Mouse (Mus musculus) monocyte, adult 2 months (primary cell): ENCODE measurements around the gene Unc5b.
"Not testable (repeated sequence)": the region's sequence is repeated elsewhere in the genome, so short reads cannot be mapped to it uniquely, and the experiment has no call there.

Source experiments
- DNase-seq, 2 experiments: peaks; one replicate each; pipeline ENCODE4 v3.0.0; 2022; ENCODE audit warnings: low spot score in 2 of 2, low read depth in 1 of 2

The Unc5b gene

GRCm38 (mm10) chr10:60753941-60754340, 77.4 kb downstream of the Unc5b start:
- DNase-seq, result no peak

GRCm38 (mm10) chr10:60753261-60753660, 78.1 kb downstream of the Unc5b start:
- no peak for DNase-seq

GRCm38 (mm10) chr10:60752040-60753020, 79.1 kb downstream of the Unc5b start, which contains the start of gene Slc29a3:
Slc29a3 (minus strand) TSS chr10:60752794.
- peak; percentile 82 to 96 for DNase-seq

GRCm38 (mm10) chr10:60747667-60748212, 83.6 kb downstream of the Unc5b start:
- no peak for DNase-seq

- no peak for DNase-seq
Measured at GRCm38 (mm10) chr10:60746512-60746911, 84.9 kb downstream of the Unc5b start.

GRCm38 (mm10) chr10:60744543-60745290, 86.7 kb downstream of the Unc5b start:
- DNase-seq, result peak; percentile 38 to 45

GRCm38 (mm10) chr10:60743681-60744080, 87.7 kb downstream of the Unc5b start:
- no peak for DNase-seq

- DNase-seq, result no peak
Measured at GRCm38 (mm10) chr10:60742942-60743341, 88.4 kb downstream of the Unc5b start.

- DNase-seq, result not testable (repeated sequence)
Measured at GRCm38 (mm10) chr10:60742296-60742695, 89.1 kb downstream of the Unc5b start.

GRCm38 (mm10) chr10:60741435-60741834, 89.9 kb downstream of the Unc5b start:
- no peak for DNase-seq

GRCm38 (mm10) chr10:60739619-60740363, 91.6 kb downstream of the Unc5b start:
- no peak for DNase-seq

GRCm38 (mm10) chr10:60737886-60738640, 93.3 kb downstream of the Unc5b start:
- DNase-seq, result no peak

- no peak for DNase-seq
Measured at GRCm38 (mm10) chr10:60737169-60737728, 94.1 kb downstream of the Unc5b start.

- no peak for DNase-seq
Measured at GRCm38 (mm10) chr10:60735737-60736136, 95.6 kb downstream of the Unc5b start.

- DNase-seq, result no peak
Measured at GRCm38 (mm10) chr10:60733471-60733870, 97.9 kb downstream of the Unc5b start.

- DNase-seq, result no peak
Measured at GRCm38 (mm10) chr10:60732397-60732861, 99.0 kb downstream of the Unc5b start.

GRCm38 (mm10) chr10:60731742-60732141, 99.6 kb downstream of the Unc5b start:
- DNase-seq, result no peak

- DNase-seq, result no peak
Measured at GRCm38 (mm10) chr10:60727301-60727700, 104.1 kb downstream of the Unc5b start.

- DNase-seq, result no peak
Measured at GRCm38 (mm10) chr10:60726896-60727295, 104.5 kb downstream of the Unc5b start.

GRCm38 (mm10) chr10:60724496-60724895, 106.9 kb downstream of the Unc5b start:
- no peak for DNase-seq
